Mouse (Mus musculus) CH12.LX (cell line): ENCODE data around the gene Ick.

Experiments used
- CTCF ChIP-seq, 2 experiments: IDR thresholded peaks in 1 of 2; conservative IDR thresholded peaks in 1 of 2; 2 replicates each; pipeline ENCODE4 v1.5.1; 2011 to 2012; ENCODE audit warnings: low read depth in 2 of 2, low read length in 2 of 2, improper control_type of control experiment in 1 of 2, inconsistent platforms in 1 of 2, mild to moderate bottlenecking in 1 of 2, moderate library complexity in 1 of 2
- E2F4 ChIP-seq: IDR thresholded peaks from 2 replicates; pipeline ENCODE4 v1.6.1; 2011; ENCODE audit warnings: low read depth, low read length, improper control_type of control experiment; ENCODE audit not compliant: insufficient replicate concordance
- ELF1 ChIP-seq: IDR thresholded peaks from 2 replicates; pipeline ENCODE4 v1.6.1; 2014; ENCODE audit warnings: low read depth, mild to moderate bottlenecking, inconsistent platforms, low read length, improper control_type of control experiment
- EP300 ChIP-seq: IDR thresholded peaks from 2 replicates; pipeline ENCODE4 v1.6.1; 2011; ENCODE audit warnings: low read length, improper control_type of control experiment
- IRF4 ChIP-seq: IDR thresholded peaks from 2 replicates; pipeline ENCODE4 v1.6.1; 2014; ENCODE audit warnings: low read depth, mild to moderate bottlenecking, inconsistent platforms, low read length, improper control_type of control experiment
- MAX ChIP-seq: IDR thresholded peaks from 2 replicates; pipeline ENCODE4 v1.6.1; 2011; ENCODE audit warnings: low read length, improper control_type of control experiment
- MEF2A ChIP-seq: IDR thresholded peaks from 2 replicates; pipeline ENCODE4 v1.6.1; 2014; ENCODE audit warnings: low read depth, mild to moderate bottlenecking, inconsistent platforms, low read length, improper control_type of control experiment, borderline replicate concordance
- NRF1 ChIP-seq: IDR thresholded peaks from 2 replicates; pipeline ENCODE4 v1.6.1; 2014; ENCODE audit warnings: low read depth, mild to moderate bottlenecking, inconsistent platforms, low read length, improper control_type of control experiment, moderate library complexity
- POLR2A ChIP-seq: IDR thresholded peaks from 2 replicates; pipeline ENCODE4 v1.6.1; 2011; ENCODE audit warnings: low read depth, mild to moderate bottlenecking, improper control_type of control experiment, low read length
- RAD21 ChIP-seq: IDR thresholded peaks from 2 replicates; pipeline ENCODE4 v1.6.1; 2011; ENCODE audit warnings: low read depth, mild to moderate bottlenecking, low read length, improper control_type of control experiment, moderate library complexity
- USF2 ChIP-seq: conservative IDR thresholded peaks from 2 replicates; pipeline ENCODE4 v1.6.1; 2011; ENCODE audit warnings: low read depth, low read length, improper control_type of control experiment
- ZC3H11A ChIP-seq: IDR thresholded peaks from 2 replicates; pipeline ENCODE4 v1.6.1; 2012; ENCODE audit warnings: low read depth, mild to moderate bottlenecking, inconsistent platforms, low read length, improper control_type of control experiment
- ZKSCAN1 ChIP-seq: IDR thresholded peaks from 2 replicates; pipeline ENCODE4 v1.6.1; 2012; ENCODE audit warnings: low read depth, inconsistent platforms, low read length, improper control_type of control experiment, borderline replicate concordance

DNA sequence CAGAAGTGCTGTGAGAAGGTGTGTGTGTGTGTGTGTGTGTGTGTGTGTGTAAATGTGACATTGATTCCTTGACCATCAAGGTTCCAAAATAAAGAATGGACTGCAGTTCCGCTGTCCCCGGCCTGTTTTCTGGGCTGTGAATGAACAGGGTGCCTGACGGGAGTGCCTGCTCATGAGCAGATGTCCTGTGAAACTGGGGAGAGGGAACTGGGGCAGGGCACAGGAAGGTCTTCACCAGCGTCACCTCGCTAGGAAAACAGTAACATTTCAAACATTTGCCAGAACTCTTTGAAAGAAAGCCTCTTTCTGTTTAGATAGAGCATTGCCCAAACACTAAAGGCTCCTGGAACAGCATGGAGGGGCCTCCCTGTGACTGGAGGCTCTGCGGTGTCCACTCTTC, 13.0 kb downstream of the Ick start:
- TF ChIP-seq POLR2A (no peak), EP300 (no peak), MEF2A (no peak), CTCF (conservative IDR thresholded peaks at IDR 0.05 in 1 of 2, IDR thresholded peaks at IDR 0.05 in 1 of 2; ENCODE audit: low read depth in 2 of 2, low read length in 2 of 2) (no peak), MAX (no peak), RAD21 (no peak), ELF1 (no peak), NRF1 (no peak), USF2 (no peak), ZC3H11A (no peak), IRF4 (no peak), ZKSCAN1 (no peak), E2F4 (no peak)
